Mouse (Mus musculus) c-Kit-positive CD71-positive TER-119-positive erythroid progenitor cells, embryonic 14.5 days (primary cell): ENCODE measurements at regions not wholly inside any gene's neighbourhood (a gene's known extent, or its start where the extent isn't known, plus 50 kb on each side); places are given as distances from the start of the nearest gene placed in this dataset.

Experiments used
- DNase-seq: peaks from one replicate; pipeline ENCODE4 v3.0.0-alpha.2; 2013; ENCODE audit warnings: low spot score

DNA sequence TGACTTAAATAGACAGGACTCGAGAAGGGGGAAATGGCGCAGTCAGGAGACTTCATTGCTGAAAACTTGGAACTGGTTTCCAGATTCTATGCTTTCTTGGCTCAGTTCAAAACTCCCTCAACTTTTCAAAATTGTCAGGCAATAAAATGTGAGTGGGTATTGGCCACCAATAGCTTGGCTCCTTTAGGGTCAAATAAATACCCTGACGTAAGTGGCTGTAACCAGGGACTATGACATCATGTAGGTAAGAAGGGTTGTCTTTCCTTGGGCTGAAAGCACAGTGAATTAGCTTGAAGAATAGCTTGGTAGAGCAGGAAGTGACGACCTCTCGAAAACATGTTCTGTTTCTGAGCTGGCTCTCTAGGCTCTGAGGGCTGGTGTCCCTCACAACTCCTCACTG is 127.6 kb upstream of the Sall1 start:
- DNase-seq = no peak

DNA sequence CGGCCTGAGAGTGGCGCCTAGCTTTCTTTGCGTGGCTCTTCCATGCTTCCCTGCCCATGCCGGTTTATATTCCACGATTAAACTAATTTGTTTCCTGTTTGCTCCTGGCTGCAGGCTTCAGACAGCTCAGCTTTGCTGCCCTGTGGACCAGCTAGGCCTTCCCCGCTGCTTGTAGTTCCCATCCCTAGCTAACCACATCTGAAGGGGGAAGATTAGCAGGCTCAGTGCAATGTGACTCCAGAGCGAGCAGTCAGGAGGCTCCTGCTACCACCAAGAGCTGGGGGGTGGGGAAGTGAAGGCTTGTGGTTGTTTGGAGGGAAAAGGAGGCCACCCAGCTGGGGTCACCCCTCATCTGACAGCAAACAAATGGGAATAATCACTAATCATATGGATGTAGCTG is 125.5 kb upstream of the Sall1 start:
- DNase-seq = no peak

DNA sequence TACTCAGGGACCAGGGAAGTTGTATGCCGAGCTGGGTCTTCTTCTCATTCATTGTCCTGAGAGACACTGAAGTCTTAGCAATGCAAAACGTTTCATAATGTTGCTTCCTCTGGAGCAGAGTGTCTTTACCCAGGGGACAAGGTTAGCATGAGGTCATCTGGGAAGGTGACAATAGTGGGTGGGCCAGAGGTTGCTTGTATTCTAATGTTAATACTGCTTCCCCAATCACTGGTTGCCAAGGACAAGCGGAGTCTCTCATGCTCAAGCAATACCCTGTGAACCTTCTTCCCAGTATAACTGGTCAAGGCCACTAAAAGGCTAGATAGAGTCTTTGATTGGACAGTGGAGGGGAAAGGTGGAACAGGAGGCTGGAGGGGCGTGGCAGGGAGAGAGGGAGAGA is 123.1 kb upstream of the Sall1 start:
- no peak for DNase-seq

DNA sequence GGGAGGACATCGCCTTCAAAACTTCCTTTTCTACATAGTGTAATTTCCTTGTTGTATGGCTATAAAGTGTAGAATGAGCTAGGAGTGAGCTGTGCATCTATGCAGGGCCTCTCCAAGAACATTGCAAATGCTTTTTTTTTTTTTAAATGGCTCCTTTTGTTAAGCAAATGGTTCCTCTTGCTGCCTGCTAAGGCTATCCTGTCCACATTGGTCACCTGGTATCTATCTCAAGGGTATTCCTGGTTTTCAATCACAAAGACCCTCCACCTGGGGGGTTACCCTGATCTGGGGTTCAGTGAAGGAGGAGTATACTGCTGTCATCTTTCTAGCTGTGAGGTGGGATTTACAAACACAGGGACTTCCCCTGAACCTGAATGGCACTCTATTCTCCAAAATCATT is 112.9 kb upstream of the Sall1 start:
- no peak for DNase-seq

DNA sequence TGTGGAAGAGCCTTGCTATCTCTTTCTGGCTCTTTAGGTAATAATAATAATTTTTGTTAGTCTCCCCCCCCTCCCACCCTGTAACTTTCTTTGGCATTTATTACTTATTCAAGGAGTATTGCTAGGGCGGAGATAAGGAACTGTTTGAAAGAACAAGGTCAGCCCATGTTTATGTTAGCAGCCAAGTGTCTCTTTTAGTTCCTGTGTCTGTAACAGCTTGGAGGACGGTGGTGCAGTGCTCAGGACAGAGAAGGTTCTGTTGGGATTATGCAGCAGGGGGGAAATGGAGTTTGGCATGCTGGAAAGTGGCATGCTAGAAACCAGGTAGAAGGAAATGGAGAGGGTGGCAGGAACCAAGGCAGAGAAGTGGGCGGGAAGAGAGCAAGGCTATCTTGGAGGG is 109.6 kb upstream of the Sall1 start:
- DNase-seq = no peak

DNA sequence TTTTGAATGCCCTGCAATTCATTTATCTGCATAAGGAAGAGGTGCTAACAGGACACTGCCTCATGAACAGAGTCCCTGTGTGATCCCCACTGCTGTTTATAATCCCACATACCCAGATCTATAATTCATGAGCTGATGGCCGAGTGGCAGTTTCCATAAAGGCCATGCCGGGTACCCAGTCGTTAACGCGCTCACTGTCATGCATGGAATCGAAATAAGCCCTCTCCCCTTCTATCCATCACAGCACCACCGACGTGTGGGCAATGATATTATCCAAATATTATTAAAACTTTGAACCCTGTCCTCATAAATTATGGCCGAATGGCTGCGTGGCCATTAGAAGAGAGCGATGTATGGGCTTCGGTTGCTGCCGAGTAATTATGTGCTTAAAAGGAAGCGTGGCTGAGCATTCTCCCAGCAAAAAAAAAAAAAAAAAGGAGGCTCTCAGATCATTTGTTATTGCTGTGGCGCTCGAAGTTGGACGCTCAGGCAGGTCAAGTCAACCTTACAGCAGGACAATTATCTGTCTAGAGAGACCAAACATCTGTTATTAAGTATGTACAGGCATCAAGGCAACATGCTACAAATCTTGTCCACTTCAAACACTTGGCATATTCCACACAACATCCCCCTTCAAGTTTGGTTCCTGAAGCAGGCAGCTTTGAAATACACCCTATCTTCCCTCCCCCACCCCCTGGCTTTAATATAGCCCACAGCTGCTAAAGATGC is 109.1 kb upstream of the Sall1 start:
- no peak for DNase-seq

DNA sequence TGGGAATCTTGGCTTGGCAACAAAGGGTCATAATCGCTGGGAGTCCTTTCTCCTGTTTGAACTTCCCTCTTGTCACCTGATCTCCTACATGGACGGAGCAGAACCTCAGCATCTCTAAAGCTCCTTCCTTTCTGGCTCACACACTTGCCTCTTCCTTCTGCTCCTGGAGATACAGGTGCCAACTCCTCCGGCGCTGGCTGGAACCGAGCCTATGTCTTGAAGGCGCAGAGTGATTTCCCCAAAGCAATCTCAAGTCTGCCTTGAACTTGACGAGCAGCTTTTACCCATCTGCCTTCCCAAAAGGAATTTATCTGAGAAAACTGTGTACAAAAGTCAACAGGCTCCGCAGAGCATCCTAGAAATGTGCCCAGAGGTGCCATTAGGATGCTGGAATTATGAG is 108.4 kb upstream of the Sall1 start:
- DNase-seq = no peak

DNA sequence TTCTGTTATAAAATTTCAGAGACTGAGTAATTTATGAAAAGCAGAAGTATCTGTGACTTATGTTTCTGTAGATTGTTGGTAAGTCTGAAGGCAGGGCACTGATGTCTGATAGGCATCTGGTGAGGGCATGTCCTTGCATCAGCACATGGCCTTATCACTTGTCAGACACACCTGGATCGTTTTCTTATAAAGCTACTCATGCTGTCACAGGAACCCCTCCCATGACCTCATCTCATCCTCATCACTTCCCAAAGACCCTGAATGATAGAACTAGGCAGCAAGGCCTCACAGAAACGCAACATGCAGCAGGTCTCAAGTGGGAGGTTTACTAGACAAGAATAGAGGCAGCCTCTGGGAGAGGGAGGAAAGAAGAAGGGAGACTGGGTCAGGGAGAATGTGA is 107.0 kb upstream of the Sall1 start:
- DNase-seq = peak; percentile 17

DNA sequence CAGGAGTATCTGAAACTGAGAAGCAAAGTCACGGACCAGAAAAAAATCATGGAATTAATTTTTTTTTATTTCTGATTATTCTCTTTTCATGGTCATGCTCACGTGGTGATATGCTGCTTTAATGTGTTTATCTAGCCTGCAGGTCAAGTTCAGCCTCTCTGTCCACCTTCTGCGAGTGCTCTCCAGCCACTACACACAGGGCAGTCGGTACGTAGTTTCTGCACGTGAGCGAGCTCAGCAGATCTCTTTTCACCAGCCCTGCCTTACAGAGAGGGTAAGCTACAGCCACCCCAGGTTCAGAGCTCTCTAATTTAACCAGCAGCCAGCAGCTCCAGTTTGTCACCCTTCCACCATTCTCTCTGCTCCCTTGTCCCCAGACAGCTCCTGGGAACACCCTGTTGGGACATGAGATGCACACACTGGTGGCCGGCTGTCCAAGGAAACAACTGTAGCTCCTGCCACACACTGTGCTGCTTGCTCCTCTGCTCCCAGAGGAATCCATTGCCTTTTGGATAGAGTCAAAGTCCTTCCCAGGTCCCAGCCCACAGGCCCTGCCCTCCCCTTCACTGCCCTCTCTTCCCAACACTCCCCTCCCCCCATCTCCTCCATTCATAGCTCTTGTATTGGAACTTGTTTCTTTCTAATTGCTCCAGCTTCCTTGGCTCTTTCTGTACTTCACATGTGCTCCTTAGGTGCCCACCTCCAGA is 97.7 kb upstream of the Sall1 start:
- no peak for DNase-seq

DNA sequence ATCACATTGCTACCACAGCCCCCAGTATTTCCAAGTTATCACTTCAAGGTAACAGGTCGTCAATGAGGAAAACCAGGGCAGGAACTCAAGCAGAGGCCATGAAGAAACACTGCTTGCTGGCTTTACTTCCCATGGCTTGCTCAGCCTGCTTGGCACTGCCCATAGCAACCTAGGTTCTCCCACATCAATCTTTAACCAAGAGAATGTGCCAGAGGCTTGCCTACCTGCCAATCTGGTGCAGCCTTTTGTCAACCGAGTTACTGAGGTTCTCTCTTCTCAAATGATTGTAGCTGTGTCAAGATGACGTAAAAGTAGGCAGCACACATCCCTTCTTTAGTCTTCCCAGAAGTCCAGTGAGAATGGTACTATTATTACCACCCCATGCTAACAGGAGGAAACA is 95.9 kb upstream of the Sall1 start:
- DNase-seq = no peak

DNA sequence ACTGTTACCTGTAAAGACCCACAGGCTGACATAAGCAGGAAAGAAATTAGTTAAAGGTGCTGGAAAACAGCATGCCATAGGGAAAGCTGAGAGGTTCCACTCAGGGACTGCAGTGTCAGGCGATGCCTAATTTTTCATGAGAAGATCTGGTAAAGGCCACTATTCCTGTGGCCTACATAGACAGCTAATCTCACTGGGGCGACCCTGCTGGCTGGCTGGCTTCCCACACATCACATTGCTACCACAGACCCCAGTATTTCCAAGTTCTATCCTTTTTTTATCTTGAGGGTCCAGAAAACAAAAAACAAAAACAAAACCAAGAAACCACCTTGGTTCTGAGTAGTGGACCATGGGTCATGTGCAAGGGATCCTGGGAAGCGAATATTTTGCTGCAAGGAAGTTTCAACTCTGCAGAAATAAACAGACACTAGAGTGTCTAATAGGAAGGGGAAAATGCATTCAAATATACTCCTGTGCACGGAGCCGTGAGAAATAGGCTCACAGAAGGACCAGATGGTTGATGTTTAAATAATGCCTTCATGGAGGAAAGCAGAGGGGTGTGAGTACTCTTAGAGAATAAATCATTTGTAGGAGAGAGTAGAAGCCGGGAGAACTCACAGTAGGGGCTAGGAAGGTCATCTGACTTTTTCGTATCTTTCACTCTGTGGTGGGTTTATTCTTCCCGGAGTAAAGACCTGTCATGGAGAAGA is 94.6 kb upstream of the Sall1 start:
- no peak for DNase-seq

DNA sequence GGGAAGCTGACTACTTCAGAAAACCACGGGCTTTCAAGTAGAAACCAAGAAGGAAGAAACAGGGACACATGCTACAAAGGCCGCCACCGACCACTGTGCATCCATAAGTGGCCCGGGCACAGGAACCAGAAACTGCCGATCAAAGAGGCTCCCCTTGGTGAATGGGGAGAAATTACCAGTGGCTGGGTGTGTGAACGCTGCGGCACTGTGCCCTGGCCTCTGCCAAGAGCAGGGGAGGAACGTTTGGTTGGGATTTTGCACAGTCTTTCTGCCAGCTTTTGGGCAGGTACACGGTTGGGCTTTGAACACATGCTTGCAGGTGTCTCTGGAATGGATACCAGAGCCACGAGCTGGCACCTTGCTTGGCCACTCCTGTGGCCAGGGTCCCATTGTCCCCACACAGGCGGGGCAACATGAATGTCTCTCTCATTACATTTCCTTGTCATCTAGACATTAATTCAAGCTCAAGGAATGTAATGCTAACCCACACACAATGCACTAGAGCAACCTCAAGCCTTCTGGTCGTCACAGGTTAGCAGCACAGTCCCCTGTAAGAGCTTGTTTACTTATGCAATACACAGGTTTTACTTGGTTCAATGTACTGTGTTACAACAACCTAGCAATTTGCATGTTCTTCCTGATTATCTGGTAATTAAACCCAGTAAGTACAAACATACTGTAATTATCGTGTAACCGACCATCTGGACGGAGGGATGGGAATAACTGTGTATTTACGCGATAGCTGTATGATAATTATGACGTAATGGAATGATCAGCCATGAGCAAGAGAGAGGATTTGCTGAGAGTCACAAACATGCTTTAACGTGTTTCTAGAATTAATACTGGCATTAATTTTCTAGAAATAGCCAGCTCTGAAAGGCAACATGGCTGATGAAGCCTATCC is 90.9 kb upstream of the Sall1 start:
- no peak for DNase-seq

DNA sequence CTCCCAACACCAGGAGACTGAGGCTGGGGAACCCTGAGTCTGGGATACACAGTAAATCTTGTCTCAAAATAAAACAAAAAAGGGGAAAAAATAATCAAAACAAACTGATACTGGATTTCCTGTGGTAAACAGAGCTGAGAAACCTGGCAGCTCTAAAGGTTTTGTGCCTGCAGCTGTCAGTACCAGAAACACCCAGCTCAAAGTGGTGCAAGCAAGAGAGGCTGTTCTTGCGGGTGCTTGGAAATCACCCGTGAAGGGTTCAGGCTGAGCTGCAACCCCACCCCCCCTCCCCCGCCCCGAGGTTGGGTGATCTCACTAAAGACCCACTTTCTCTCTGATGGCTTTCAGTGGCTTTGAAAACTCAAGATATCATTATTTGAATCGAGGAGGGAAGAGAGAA is 90.1 kb upstream of the Sall1 start:
- no peak for DNase-seq

DNA sequence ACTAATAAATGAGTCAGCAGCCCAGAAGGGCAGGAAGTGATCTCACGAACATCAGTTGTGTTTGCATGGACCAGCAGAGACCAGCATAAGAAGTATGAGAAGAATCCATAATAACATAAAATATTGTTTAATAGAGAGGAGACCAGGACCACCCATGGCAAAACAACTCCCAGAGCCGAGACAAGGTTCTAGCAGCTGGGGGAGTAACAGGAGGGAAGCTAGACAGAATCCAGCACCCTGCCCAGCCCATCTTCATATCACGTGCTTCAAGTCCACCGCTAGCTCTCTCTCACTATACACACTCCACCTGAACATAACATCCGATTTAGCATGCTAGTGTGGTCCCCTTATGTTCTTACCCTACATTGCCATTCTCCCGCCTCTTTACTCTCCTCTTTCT is 77.1 kb upstream of the Sall1 start:
- DNase-seq = no peak

DNA sequence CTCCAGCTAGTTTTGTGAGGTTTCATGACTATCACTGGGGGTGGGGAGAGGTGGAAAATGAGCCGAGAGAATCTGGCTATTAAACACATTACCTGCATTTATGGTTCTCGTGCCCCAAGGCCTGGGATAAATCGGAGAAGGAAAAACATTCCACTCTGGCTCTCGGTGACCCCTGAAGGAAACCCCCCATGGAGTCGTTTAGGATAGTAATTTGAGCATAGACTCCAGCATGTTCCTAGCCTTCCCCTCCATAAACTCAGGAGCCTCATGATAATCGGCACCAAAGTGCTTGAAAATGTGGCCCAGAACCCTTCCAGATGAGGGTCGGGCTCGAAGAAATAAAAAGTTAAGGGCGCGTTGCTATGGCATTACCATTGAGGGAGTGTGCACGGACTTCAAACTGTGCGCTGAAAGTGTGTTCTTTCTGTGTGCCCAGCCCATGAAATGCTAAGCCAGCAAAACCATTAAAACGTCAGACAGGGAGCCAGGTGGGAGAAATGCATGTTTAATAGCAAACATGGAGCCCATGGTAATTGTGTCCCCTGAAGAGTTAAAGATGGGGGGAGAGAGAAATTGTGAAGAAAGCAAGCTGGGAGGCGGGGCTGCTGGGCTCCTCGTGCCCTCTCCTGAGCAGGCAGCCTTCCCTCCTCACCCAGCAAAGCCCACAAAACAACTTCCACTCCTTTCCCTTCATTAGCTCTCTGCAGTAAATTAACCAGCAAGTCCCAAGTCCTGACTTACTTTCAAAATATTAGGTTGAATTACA is 64.1 kb upstream of the Sall1 start:
- no peak for DNase-seq

DNA sequence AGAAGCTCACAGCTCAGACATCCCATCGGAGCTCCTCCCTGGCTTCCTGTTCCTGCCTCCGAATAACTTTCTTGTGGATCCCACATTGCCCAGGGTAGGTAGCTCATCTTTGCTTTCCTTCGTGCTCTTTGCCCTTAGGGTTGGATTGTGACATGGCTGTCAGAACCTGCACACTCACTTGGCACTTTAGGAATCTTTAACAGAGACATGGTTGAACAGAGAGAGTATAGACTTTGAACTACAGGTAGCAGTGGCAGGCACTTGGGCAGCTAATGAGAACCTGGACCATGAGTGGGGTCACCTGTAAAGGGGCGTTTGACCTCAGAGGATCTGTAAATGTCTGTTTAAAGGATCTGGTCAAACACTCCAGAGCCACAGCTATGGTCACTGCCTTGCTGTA is 62.4 kb upstream of the Sall1 start:
- no peak for DNase-seq

DNA sequence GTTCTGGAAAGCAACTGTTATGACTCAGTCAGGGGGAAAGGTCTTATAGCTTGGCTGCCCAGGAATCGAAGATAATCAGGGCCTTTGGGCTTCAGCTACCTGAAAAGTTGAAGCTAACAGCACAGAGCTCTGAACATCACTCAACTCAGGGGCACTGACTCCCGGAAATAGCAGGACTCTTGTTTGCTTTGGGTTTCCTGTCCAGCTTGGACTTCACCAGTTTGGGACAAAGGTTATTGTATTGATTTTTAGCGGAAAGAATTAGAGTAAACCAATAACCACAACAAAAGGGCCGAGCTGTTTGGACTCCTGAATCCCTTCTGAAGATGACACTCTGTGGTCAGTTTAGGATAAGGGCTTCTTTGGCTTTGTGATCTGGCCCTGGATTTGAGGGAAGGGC is 53.4 kb upstream of the Sall1 start:
- DNase-seq = no peak
